Mouse (Mus musculus) liver, postnatal 0 days (tissue): ENCODE measurements around the gene Pnpla8.

Experiments used
- CTCF ChIP-seq: sonication (generic); IDR thresholded peaks from 2 replicates; pipeline ENCODE4 v1.5.1; 2016; ENCODE audit warnings: antibody characterized with exemption, low read depth
- EP300 ChIP-seq: IDR thresholded peaks from 2 replicates; pipeline ENCODE4 v1.6.1; 2016; ENCODE audit warnings: antibody characterized with exemption, low read depth, mild to moderate bottlenecking

DNA sequence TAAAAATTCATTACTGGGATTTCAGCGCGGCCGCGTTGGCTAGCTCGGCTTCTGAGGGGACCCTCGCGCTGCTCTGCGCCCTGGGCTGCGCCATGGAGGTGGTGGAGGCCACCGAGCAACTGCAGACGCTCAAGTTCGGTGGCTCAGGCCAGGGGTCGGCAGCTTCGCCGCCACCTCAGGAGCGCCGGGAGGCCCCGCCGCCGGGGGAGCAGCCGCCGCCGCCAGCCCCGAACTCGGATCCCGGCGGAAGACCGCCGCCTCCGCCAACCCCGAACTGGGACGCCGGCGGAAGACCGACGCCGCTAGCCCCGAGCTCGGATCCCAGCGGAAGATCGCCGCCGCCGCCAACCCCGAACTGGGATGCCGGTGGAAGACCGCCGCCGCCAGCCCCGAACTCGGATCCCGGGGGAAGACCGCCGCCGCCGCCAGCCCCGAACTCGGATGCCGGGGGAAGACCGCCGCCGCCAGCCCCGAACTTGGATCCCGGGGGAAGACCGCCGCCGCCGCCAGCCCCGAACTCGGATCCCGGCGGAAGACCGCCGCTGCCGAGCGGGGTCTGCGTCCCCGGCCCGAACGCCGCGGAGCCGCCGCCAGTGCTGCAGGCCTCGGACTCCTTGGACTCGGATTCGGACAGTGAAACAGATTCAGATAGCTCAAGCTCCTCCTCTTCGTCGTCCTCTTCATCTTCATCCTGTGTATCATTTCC lies 634 bp downstream of the Pnpla8 start:
- TF ChIP-seq EP300: no peak
- TF ChIP-seq CTCF: no peak
